Mouse (Mus musculus) kidney, embryonic 14.5 days (tissue): ENCODE data around the gene Nr2f2. TPM values are rescaled to one million over a fixed set of nuclear protein-coding genes. Genes with fewer than 3 reads are reported as not detected.

Experiments used
- ATAC-seq: fragments of 200-750 bp; cut with Nextera tagmentation; 2 replicates; pipeline ENCODE4 v1.8.0; 2017; ENCODE audit warnings: moderate number of reproducible peaks, mild to moderate bottlenecking, moderate TSS enrichment, moderate library complexity; ENCODE audit not compliant: low FRiP score, low TSS enrichment
- H3K27ac ChIP-seq: fragments of 300-500 bp; sonication (generic); 2 replicates; pipeline ENCODE4 v1.5.1; 2014; ENCODE audit warnings: low read depth, mild to moderate bottlenecking, low read length, moderate library complexity, mixed read lengths
- H3K27me3 ChIP-seq: fragments of 300-500 bp; sonication (generic); 2 replicates; pipeline ENCODE4 v1.6.1; 2014; ENCODE audit warnings: mild to moderate bottlenecking, low read length; ENCODE audit not compliant: control insufficient read depth, insufficient read depth
- H3K36me3 ChIP-seq: fragments of 300-500 bp; sonication (generic); 2 replicates; pipeline ENCODE4 v1.6.1; 2014; ENCODE audit warnings: low read length, mixed read lengths; ENCODE audit not compliant: control insufficient read depth, insufficient read depth
- H3K4me1 ChIP-seq: fragments of 300-500 bp; sonication (generic); 2 replicates; pipeline ENCODE4 v1.6.1; 2014; ENCODE audit warnings: low read length, mixed read lengths; ENCODE audit not compliant: control insufficient read depth, insufficient read depth
- H3K4me2 ChIP-seq: fragments of 300-500 bp; sonication (generic); replicated peaks from 2 replicates; pipeline ENCODE4 v1.6.1; 2014; ENCODE audit warnings: low read depth, mild to moderate bottlenecking, low read length
- H3K4me3 ChIP-seq: fragments of 300-500 bp; sonication (generic); 2 replicates; pipeline ENCODE4 v1.5.1; 2014; ENCODE audit warnings: mild to moderate bottlenecking, low read length
- H3K9ac ChIP-seq: fragments of 300-500 bp; sonication (generic); 2 replicates; pipeline ENCODE4 v1.6.1; 2014; ENCODE audit warnings: low read depth, mild to moderate bottlenecking, low read length, moderate library complexity
- H3K9me3 ChIP-seq: fragments of 300-500 bp; sonication (generic); 2 replicates; pipeline ENCODE4 v1.6.1; 2016; ENCODE audit warnings: low read length; ENCODE audit not compliant: control insufficient read depth
- WGBS: fragments of 180-500 bp; shearing (Covaris S2); extraction: QIAGEN DNeasy Blood & Tissue Kit; methylation state at CpG from one replicate; pipeline ENCODE4 v1.1.7; 2014; 5-methylcytosine and 5-hydroxymethylcytosine counted together
- polyA plus RNA-seq: library from polyadenylated mRNA; unstranded; fragments of >200 nt; fragmentation: Nextera tagmentation; extraction: Ambion mirVana; gene quantifications from 2 replicates; pipeline ENCODE4 v1.2.1, GENCODE M21; 2014

Gene Nr2f2
- polyA plus RNA-seq, 1 experiment from 2014 or later: 310 TPM

- Histone ChIP-seq H3K4me2 (peak overlapping the region; percentile 82), H3K9me3 (no peaks in the 10 kb centered on the region), H3K9ac (peak overlapping the region; percentile 100), H3K36me3 (peaks cover 27% of the 10 kb centered on the region), H3K4me3 (peak overlapping the region; percentile 96), H3K27ac (peak overlapping the region; percentile 100), H3K27me3 (no peaks in the 10 kb centered on the region), H3K4me1 (no peaks in the 10 kb centered on the region)
- WGBS: under 1% methylated on average over 88 of the region's 98 CpGs
- peak; percentile 92 for ATAC-seq
Measured at GRCm38 (mm10) chr7:70361383-70362364, 4.9 kb downstream of the Nr2f2 start.

- Histone ChIP-seq H3K9ac (peak overlapping the region; percentile 100), H3K27me3 (no peaks in the 10 kb centered on the region), H3K27ac (peak overlapping the region; percentile 100), H3K4me3 (peak overlapping the region; percentile 96), H3K9me3 (no peaks in the 10 kb centered on the region), H3K4me1 (no peaks in the 10 kb centered on the region), H3K4me2 (peak overlapping the region; percentile 82), H3K36me3 (peaks cover 35% of the 10 kb centered on the region)
- under 1% methylated on average over 53 of the region's 84 CpGs for WGBS
- ATAC-seq: no peak
Measured at GRCm38 (mm10) chr7:70360611-70361382, 5.7 kb downstream of the Nr2f2 start.

- Histone ChIP-seq H3K4me1 (no peaks in the 10 kb centered on the region), H3K9ac (peak overlapping the region; percentile 100), H3K27me3 (no peaks in the 10 kb centered on the region), H3K4me2 (peak overlapping the region; percentile 82), H3K9me3 (no peaks in the 10 kb centered on the region), H3K36me3 (peaks cover 40% of the 10 kb centered on the region), H3K4me3 (peak overlapping the region; percentile 96), H3K27ac (peak overlapping the region; percentile 100)
- WGBS: under 1% methylated on average over 63 of the region's 75 CpGs
- no peak for ATAC-seq
Measured at GRCm38 (mm10) chr7:70359791-70360581, 6.5 kb downstream of the Nr2f2 start.

- Histone ChIP-seq H3K9ac (peak overlapping the region; percentile 100), H3K9me3 (no peaks in the 10 kb centered on the region), H3K27ac (peak overlapping the region; percentile 100), H3K4me2 (peak overlapping the region; percentile 82), H3K27me3 (no peaks in the 10 kb centered on the region), H3K36me3 (peaks cover 47% of the 10 kb centered on the region), H3K4me1 (no peaks in the 10 kb centered on the region), H3K4me3 (peak overlapping the region; percentile 96)
- no peak for ATAC-seq
- under 1% methylated on average over 33 of the region's 33 CpGs for WGBS
Measured at GRCm38 (mm10) chr7:70358848-70359591, 7.5 kb downstream of the Nr2f2 start.

- H3K27ac ChIP-seq: peak overlapping the region; percentile 100
- no peaks in the 10 kb centered on the region for H3K27me3 ChIP-seq
- peak overlapping the region; percentile 82 for H3K4me2 ChIP-seq
- no peak for ATAC-seq
- peak overlapping the region; percentile 96 for H3K4me3 ChIP-seq
- peak overlapping the region; percentile 100 for H3K9ac ChIP-seq
- peaks cover 48% of the 10 kb centered on the region for H3K36me3 ChIP-seq
- H3K4me1 ChIP-seq: no peaks in the 10 kb centered on the region
- H3K9me3 ChIP-seq: no peaks in the 10 kb centered on the region
- WGBS: under 1% methylated on average over 33 of the region's 33 CpGs
Measured at GRCm38 (mm10) chr7:70358020-70358847, 8.3 kb downstream of the Nr2f2 start.

GRCm38 (mm10) chr7:70357516-70358019, 9.0 kb downstream of the Nr2f2 start:
- peak overlapping the region; percentile 100 for H3K27ac ChIP-seq
- no peaks in the 10 kb centered on the region for H3K9me3 ChIP-seq
- no peaks in the 10 kb centered on the region for H3K27me3 ChIP-seq
- peak overlapping the region; percentile 100 for H3K9ac ChIP-seq
- H3K36me3 ChIP-seq: peaks cover 52% of the 10 kb centered on the region
- no peaks in the 10 kb centered on the region for H3K4me1 ChIP-seq
- H3K4me2 ChIP-seq: peak overlapping the region; percentile 82
- no peak for ATAC-seq
- peak overlapping the region; percentile 96 for H3K4me3 ChIP-seq
- 4% methylated on average over 17 of the region's 17 CpGs for WGBS

- no peaks in the 10 kb centered on the region for H3K27me3 ChIP-seq
- peak overlapping the region; percentile 100 for H3K27ac ChIP-seq
- peak overlapping the region; percentile 82 for H3K4me2 ChIP-seq
- peaks cover 56% of the 10 kb centered on the region for H3K36me3 ChIP-seq
- whole genome bisulfite sequencing: 12% methylated on average over 3 of the region's 3 CpGs
- no peak for ATAC-seq
- H3K9ac ChIP-seq: peak overlapping the region; percentile 100
- H3K4me3 ChIP-seq: peak overlapping the region; percentile 96
- H3K4me1 ChIP-seq: no peaks in the 10 kb centered on the region
- H3K9me3 ChIP-seq: no peaks in the 10 kb centered on the region
Measured at GRCm38 (mm10) chr7:70356691-70357515, 9.6 kb downstream of the Nr2f2 start.
